Comparison of ENCODE assay signal across 20 mouse cellular contexts in the genomic region with DNA sequence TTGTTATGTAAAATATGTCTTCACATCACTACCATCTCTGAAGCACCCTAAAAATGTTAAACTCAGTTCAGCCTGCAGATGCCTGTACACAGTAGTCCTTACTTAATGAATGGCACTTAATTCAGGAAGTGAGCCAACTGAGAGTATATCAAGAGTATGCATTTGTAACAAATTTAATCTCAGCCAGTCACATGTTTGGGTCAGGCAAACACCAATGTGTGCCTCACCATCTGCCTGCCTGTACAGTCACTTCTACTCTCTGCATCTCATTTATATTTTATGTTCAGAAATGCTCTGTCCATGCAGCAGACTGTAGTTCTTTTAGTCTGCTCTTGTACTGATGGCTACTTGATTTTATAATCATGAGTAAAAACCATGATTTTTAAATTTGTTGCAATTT.
DNase-seq lines count a peak whose midpoint lies in the region; ATAC-seq and TF ChIP-seq lines count a peak whose summit lies in the region.
"Had no signal": no experiment of that assay in that cellular context is flagged by ENCODE, and none has a peak within 500 bp of the region (broad histone marks: within the 10 kb centered on the region; RNA-seq: fewer than 3 reads in every experiment).

No protein-coding gene starts in this region.

- H3K4me2 ChIP-seq in midbrain, embryonic 13.5 days (replicated peaks): no peak overlapping the region
- H3K4me2 ChIP-seq in midbrain, embryonic 15.5 days: no peak overlapping the region
- H3K4me2 ChIP-seq: embryonic facial prominence, embryonic 13.5 days; heart, embryonic 12.5 days; hindbrain, embryonic 12.5 days had no signal

- H3K9ac ChIP-seq in midbrain, embryonic 13.5 days (replicated peaks): no peak overlapping the region
- H3K9ac ChIP-seq in midbrain, embryonic 15.5 days: no peak overlapping the region
- H3K9ac ChIP-seq: embryonic facial prominence, embryonic 13.5 days; heart, embryonic 12.5 days; hindbrain, embryonic 12.5 days had no signal

- no peaks in the 10 kb centered on the region for H3K36me3 ChIP-seq in midbrain, embryonic 13.5 days
- H3K36me3 ChIP-seq in midbrain, embryonic 15.5 days (replicated peaks): no peaks in the 10 kb centered on the region
- H3K36me3 ChIP-seq in embryonic facial prominence, embryonic 10.5 days (replicated peaks): no peaks in the 10 kb centered on the region
- H3K36me3 ChIP-seq: embryonic facial prominence, embryonic 13.5 days; heart, embryonic 12.5 days; hindbrain, embryonic 12.5 days had no signal

- no peaks in the 10 kb centered on the region for H3K9me3 ChIP-seq in midbrain, embryonic 13.5 days
- no peaks in the 10 kb centered on the region for H3K9me3 ChIP-seq in midbrain, embryonic 15.5 days
- no peaks in the 10 kb centered on the region for H3K9me3 ChIP-seq in embryonic facial prominence, embryonic 10.5 days
- H3K9me3 ChIP-seq: embryonic facial prominence, embryonic 13.5 days; heart, embryonic 12.5 days; hindbrain, embryonic 12.5 days had no signal

- TF ChIP-seq CTCF in brain, embryonic 14.5 days (IDR thresholded peaks at IDR 0.05; ENCODE audit: borderline replicate concordance, extremely low read depth, insufficient read depth, insufficient read length): no peak

- DNase-seq in frontal cortex, adult 2 months (ENCODE audit: extremely low spot score in 1 of 2, low spot score in 1 of 2): no peak
- DNase-seq in brain, embryonic 14.5 days (ENCODE audit: low read depth): peak; percentile 65
- DNase-seq in embryonic facial prominence, embryonic 10.5 days (ENCODE audit: low spot score): no peak
- DNase-seq in thymus, postnatal 36 days: no peak
- DNase-seq: adrenal gland, adult 8-10 months; adrenal gland, postnatal 36 days; cerebellum, adult 11-12 months; cerebellum, adult 9-10 months; cerebellum, postnatal 25 days; gastrocnemius, adult 2 months; gastrocnemius, postnatal 25 days had no signal

- 0 out of 2 replicates have a peak, but pooled peaks cover 3% of the 10 kb centered on the region for H3K4me1 ChIP-seq in midbrain, embryonic 13.5 days (replicated peaks)
- H3K4me1 ChIP-seq in midbrain, embryonic 15.5 days: no peaks in the 10 kb centered on the region
- H3K4me1 ChIP-seq in embryonic facial prominence, embryonic 10.5 days: no peaks in the 10 kb centered on the region
- H3K4me1 ChIP-seq: embryonic facial prominence, embryonic 13.5 days; heart, embryonic 12.5 days; hindbrain, embryonic 12.5 days had no signal

- peak; percentile 68 for ATAC-seq in frontal cortex, adult (ENCODE audit: low TSS enrichment)
- peak; percentile 40; the same call in 1 of the 2 replicates for ATAC-seq in midbrain, embryonic 13.5 days
- no peak for ATAC-seq in midbrain, embryonic 15.5 days (replicated peaks)
- ATAC-seq: hindbrain, embryonic 16.5 days; inflammation-experienced regulatory T-cells, adult 6 months; intestine, postnatal 0 days had no signal

- TF ChIP-seq POLR2A in brain, embryonic 14.5 days (IDR thresholded peaks at IDR 0.05; ENCODE audit: borderline replicate concordance, extremely low read depth, insufficient read depth, insufficient read length, poor library complexity, severe bottlenecking): no peak

- no peaks in the 10 kb centered on the region for H3K27me3 ChIP-seq in midbrain, embryonic 13.5 days
- no peaks in the 10 kb centered on the region for H3K27me3 ChIP-seq in midbrain, embryonic 15.5 days (replicated peaks)
- no peaks in the 10 kb centered on the region for H3K27me3 ChIP-seq in embryonic facial prominence, embryonic 10.5 days (replicated peaks; ENCODE audit: low read depth, poor library complexity, severe bottlenecking)
- H3K27me3 ChIP-seq: embryonic facial prominence, embryonic 13.5 days; heart, embryonic 12.5 days; hindbrain, embryonic 12.5 days had no signal

- H3K27ac ChIP-seq in midbrain, embryonic 13.5 days: no peak overlapping the region
- no peak overlapping the region for H3K27ac ChIP-seq in midbrain, embryonic 15.5 days
- H3K27ac ChIP-seq in embryonic facial prominence, embryonic 10.5 days (replicated peaks): no peak overlapping the region
- H3K27ac ChIP-seq: embryonic facial prominence, embryonic 13.5 days; gastrocnemius, adult 2 months; hindbrain, embryonic 12.5 days had no signal

- no peak overlapping the region for H3K4me3 ChIP-seq in midbrain, embryonic 13.5 days (replicated peaks)
- no peak overlapping the region for H3K4me3 ChIP-seq in midbrain, embryonic 15.5 days
- no peak overlapping the region for H3K4me3 ChIP-seq in embryonic facial prominence, embryonic 10.5 days
- H3K4me3 ChIP-seq: embryonic facial prominence, embryonic 13.5 days; gastrocnemius, adult 2 months; heart, embryonic 12.5 days; hindbrain, embryonic 12.5 days had no signal
